Mouse (Mus musculus) adipose tissue, adult 10 weeks (tissue): ENCODE data around the gene S1pr4. TPM values are rescaled to one million over a fixed set of nuclear protein-coding genes. Genes with fewer than 3 reads are reported as not detected.

Source experiments
- polyA plus RNA-seq: library from polyadenylated mRNA; stranded (reverse); fragments of 350-450 nt; fragmentation: Illumina TruSeq; extraction: RNeasy Lipid Tissue Mini Kit (QIAGEN cat#74804); gene quantifications from one replicate; pipeline ENCODE4 v1.2.3, GENCODE M21; 2014; ENCODE audit warnings: low read depth, low replicate concordance

Gene S1pr4
- polyA plus RNA-seq = 0.93 TPM

GRCm38 (mm10) chr10:81500032-81500431 lies at the start of gene S1pr4:
S1pr4 (minus strand) TSS chr10:81500132.

DNA sequence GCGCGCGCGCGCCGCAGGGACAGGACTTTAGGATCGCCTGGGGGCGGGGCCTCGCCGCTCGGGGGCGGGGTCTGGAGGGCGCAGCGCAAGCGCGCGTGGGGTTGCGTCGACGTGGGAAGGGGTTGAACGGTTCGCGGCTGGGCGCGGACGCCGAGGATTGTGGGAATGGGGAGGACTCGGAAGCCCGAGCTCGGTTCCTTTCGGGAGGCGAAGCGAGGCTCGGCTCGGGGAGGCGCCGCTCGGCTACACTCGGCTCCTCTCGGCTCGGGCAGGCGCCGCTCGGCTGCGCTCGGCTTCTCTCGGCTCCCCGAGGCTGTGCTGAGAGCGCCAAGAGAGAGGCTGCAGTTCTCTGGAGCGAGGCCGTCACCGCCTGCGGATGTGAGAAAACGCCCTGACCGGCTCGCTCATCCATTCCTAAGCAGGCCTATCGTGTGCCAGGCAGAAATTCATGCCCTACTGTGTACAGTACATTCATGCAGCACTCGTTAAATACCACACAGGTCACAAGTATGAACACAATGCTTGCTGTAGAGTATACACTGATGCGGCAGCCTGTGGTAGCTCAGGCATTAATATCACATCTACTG lies 45.3 kb upstream of the S1pr4 start, which contains the start of gene Gna11:
Gna11 (minus strand) TSS at position 30 of the 587 bp plus-strand sequence.

DNA sequence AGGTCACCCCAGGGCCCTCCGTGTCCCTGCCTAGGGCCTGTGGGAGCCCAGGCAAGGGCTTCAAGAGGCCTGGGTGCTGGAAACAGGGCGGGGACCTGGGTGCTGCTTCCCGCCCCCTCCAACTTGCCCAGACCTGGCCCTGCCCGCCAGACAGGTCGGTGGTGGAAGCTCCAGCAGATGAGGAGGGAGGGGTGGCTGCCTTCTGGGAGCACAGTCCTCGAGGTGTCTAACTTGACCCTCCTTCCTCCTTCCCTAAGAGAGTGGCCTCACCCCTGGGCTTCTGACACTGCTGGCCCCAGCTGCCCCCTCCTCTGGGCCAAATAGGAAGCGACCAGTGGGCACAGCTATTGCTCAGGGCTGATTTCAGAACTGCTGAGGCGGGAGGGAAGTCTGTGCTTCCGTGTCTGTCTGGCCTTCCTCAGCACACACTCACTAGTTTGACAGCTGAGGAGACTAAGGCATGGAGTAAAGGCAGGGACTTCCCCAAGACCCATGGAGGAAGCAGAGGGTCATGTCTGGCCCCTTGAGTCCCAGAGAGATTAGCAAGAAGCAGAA lies 24.2 kb upstream of the S1pr4 start, which contains the start of gene Gna15:
Gna15 (minus strand) TSS at position 175 of the 555 bp plus-strand sequence.

GRCm38 (mm10) chr10:81496264-81496901 lies 3.5 kb downstream of the S1pr4 start, which contains the start of gene Ncln:
Ncln (minus strand) TSS chr10:81496392.

GRCm38 (mm10) chr10:81482533-81482889 lies 17.4 kb downstream of the S1pr4 start, which contains the start of gene Celf5:
Celf5 (minus strand) TSS chr10:81482709.

DNA sequence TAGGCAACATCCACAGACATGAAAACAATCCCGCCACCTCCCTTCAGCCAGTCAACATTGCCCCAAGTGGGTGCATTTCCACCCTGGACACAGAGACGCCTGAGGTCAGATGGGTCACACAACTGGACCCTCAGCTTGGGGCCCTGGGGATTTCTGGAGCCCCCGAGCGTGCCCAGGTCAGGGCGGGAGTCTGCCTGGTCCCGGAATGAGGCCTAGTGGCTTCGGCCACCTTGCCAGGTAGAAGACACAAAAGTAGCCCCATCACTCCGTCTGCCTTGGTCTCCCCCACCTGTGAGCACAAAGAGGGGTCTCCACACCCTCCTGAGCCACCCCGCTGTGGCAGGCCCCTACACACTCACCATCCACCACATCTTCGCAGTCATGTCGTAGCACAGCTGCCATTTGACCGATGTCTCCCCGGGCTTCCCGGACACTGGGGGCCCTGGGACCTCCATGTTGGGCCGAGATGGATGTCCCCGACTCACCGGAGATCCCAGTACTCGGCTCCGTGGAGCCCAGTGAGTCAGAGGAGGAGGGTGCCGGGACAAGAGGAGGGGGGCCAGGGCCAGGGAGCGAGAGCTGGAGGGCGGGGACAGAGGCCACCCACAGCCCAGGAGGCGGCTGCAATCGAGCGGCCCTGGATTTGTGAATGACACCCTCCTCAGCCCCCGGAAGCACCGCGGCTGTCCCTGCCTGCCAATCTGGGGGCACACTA lies 44.6 kb downstream of the S1pr4 start, which contains the start of gene Nfic:
Nfic (minus strand) TSS at position 455 of the 715 bp plus-strand sequence.

Other genes starting within 250 kb of the S1pr4 start
- gene Matk, start 247.2 kb downstream of the S1pr4 start, polyA plus RNA-seq = 2.8 TPM
- gene Mrpl54, start 233.2 kb downstream of the S1pr4 start, polyA plus RNA-seq = 87.0 TPM
- gene Apba3, start 233.2 kb downstream of the S1pr4 start, polyA plus RNA-seq = 47.8 TPM
- gene Tjp3, start 208.6 kb downstream of the S1pr4 start, polyA plus RNA-seq = 24.4 TPM
- gene Pip5k1c, start 207.2 kb downstream of the S1pr4 start, polyA plus RNA-seq = 44.2 TPM
- 18.5 TPM for gene Cactin, start 179.0 kb downstream of the S1pr4 start, polyA plus RNA-seq
- 2.7 TPM for gene Tbxa2r, start 171.4 kb downstream of the S1pr4 start, polyA plus RNA-seq
- gene Gipc3, start 156.9 kb downstream of the S1pr4 start, polyA plus RNA-seq = 1.1 TPM
- 63.1 TPM for gene Hmg20b, start 149.7 kb downstream of the S1pr4 start, polyA plus RNA-seq
- 22.3 TPM for gene Mfsd12, start 142.6 kb downstream of the S1pr4 start, polyA plus RNA-seq
- gene 4930404N11Rik, start 134.3 kb downstream of the S1pr4 start, polyA plus RNA-seq = 2.1 TPM
- gene Fzr1, start 121.6 kb downstream of the S1pr4 start, polyA plus RNA-seq = 22.5 TPM
- 66.8 TPM for gene Dohh, start 115.7 kb downstream of the S1pr4 start, polyA plus RNA-seq
- gene Gm48551, start 115.7 kb downstream of the S1pr4 start, polyA plus RNA-seq = 2.8 TPM
- 1.7 TPM for gene Gm48552, start 111.1 kb downstream of the S1pr4 start, polyA plus RNA-seq
- 53.6 TPM for gene Smim24, start 107.1 kb downstream of the S1pr4 start, polyA plus RNA-seq
- 48.7 TPM for gene Nfic, start 44.5 kb downstream of the S1pr4 start, polyA plus RNA-seq
- gene Celf5, start 17.4 kb downstream of the S1pr4 start, polyA plus RNA-seq = 1.2 TPM
- gene Ncln, start 3.7 kb downstream of the S1pr4 start, polyA plus RNA-seq = 50.8 TPM
- gene Gna15, start 24.1 kb upstream of the S1pr4 start, polyA plus RNA-seq = 2.9 TPM
- gene Gna11, start 45.1 kb upstream of the S1pr4 start, polyA plus RNA-seq = 118 TPM
- 286 TPM for gene Aes, start 59.4 kb upstream of the S1pr4 start, polyA plus RNA-seq
- gene Tle2, start 74.4 kb upstream of the S1pr4 start, polyA plus RNA-seq = 45.0 TPM
- gene Tle6, start 100.9 kb upstream of the S1pr4 start, polyA plus RNA-seq = 15.3 TPM
- 3.6 TPM for gene BC025920, start 106.1 kb upstream of the S1pr4 start, polyA plus RNA-seq
- 18.6 TPM for gene Sirt6, start 127.7 kb upstream of the S1pr4 start, polyA plus RNA-seq
- 21.9 TPM for gene Ankrd24, start 128.4 kb upstream of the S1pr4 start, polyA plus RNA-seq
- gene Gm10778, start 148.9 kb upstream of the S1pr4 start, polyA plus RNA-seq = 3.5 TPM
- gene Zfp433, start 204.7 kb upstream of the S1pr4 start, polyA plus RNA-seq = 4.7 TPM